Mouse (Mus musculus) bone marrow macrophage, adult 2 months (primary cell): ENCODE results near the gene Dclk3.

Source experiments
- CTCF ChIP-seq: IDR thresholded peaks from 2 replicates; pipeline ENCODE4 v1.5.1; 2012; ENCODE audit warnings: low read depth, mild to moderate bottlenecking, low read length, moderate library complexity
- POLR2A ChIP-seq: IDR thresholded peaks from 2 replicates; pipeline ENCODE4 v1.6.1; 2012; ENCODE audit warnings: mild to moderate bottlenecking, low read depth, low read length, borderline replicate concordance

GRCm38 (mm10) chr9:111491280-111491679 lies 52.4 kb downstream of the Dclk3 start:
- no peak for TF ChIP-seq POLR2A
- no peak for TF ChIP-seq CTCF
